Mouse (Mus musculus) small intestine, adult 2 months (tissue): ENCODE measurements around the gene Svop.

Source experiments
- CTCF ChIP-seq: fragments of 200-500 bp; IDR thresholded peaks from 2 replicates; pipeline ENCODE4 v1.5.1; 2012; ENCODE audit warnings: low read depth, mild to moderate bottlenecking, control low read depth, inconsistent platforms, low read length, moderate library complexity, mixed read lengths; ENCODE audit not compliant: insufficient replicate concordance, insufficient read length; ENCODE audit errors: extremely low read depth
- POLR2A ChIP-seq: fragments of 200-500 bp; IDR thresholded peaks from 2 replicates; pipeline ENCODE4 v1.6.1; 2012; ENCODE audit warnings: low read depth, mild to moderate bottlenecking, control low read depth, inconsistent platforms, low read length, moderate library complexity

- TF ChIP-seq POLR2A (no peak), CTCF (no peak)
Observed at GRCm38 (mm10) chr5:114015121-114015520, 76.2 kb downstream of the Svop start.
